Mouse (Mus musculus): ENCODE measurements around the gene Rsrc2.

DNA sequence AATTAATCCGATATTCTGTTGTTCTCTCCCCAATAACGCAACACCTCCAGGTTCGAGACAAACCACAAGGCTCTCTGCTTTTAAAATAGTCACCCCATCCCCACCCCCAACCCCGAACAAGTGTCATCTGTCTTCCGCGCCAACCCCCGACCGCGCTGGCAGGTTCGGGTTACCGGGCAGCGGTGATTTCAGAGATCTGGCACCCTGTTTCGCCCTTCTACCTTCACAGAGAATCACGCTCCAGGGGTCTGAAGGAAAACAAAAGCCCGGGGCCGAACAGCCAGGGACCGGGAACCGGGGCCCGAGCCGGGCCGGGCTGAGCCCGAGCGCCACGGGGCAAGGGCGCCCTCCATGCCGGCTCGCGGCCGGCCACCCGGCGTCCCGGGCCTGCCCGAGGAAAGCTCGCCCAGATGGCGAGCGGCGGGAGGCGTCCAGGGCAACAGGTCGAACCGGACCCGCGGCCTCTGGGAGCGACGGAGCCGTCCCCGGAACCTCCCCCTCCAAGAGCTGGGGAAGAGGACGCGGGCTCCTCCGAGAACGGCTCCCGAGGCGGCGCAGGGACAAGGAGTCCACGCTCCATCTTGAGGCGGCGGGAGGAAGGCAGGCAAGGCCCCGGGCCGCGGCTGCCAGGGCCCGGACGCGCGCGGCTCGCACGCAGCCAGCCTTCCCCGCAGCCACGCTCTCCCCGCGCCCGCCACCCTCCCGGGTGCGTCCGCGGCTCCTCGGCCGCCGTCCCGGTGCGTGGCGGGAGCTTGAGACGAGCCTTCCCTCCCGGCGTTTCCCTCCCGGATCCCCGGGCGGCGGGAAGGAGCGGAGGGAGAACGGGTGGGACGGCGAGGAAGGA, 65.6 kb downstream of the Rsrc2 start:
- TF ChIP-seq POLR2A (IDR thresholded peaks at IDR 0.05; ENCODE audit: control insufficient read depth in 1 of 2, insufficient read depth in 1 of 2, low read depth in 1 of 2, low read length in 2 of 2, poor library complexity in 1 of 2) (no peak), CTCF (IDR thresholded peaks at IDR 0.05 in 2 of 3, conservative IDR thresholded peaks at IDR 0.05 in 1 of 3; ENCODE audit: control insufficient read depth in 1 of 3, insufficient read depth in 1 of 3, low read depth in 2 of 3, low read length in 3 of 3, poor library complexity in 1 of 3, severe bottlenecking in 1 of 3) (no peak), USF1 (IDR thresholded peaks at IDR 0.05; ENCODE audit: low read depth, low read length) (no peak), UBTF (IDR thresholded peaks at IDR 0.05; ENCODE audit: borderline replicate concordance, insufficient read depth, low read depth, low read length) (peak; percentile 65; the same call in 1 of the 2 replicates), TBP (IDR thresholded peaks at IDR 0.05; ENCODE audit: low read depth, low read length) (no peak; the same call in 1 of the 2 replicates), NRF1 (IDR thresholded peaks at IDR 0.05; ENCODE audit: insufficient read depth, low read depth, low read length, poor library complexity, severe bottlenecking) (no peak), EP300 (IDR thresholded peaks at IDR 0.05; ENCODE audit: low read depth in 1 of 2, low read length in 2 of 2) (no peak), GATA1 (IDR thresholded peaks at IDR 0.05; ENCODE audit: low read depth, low read length) (no peak), ZMIZ1 (IDR thresholded peaks at IDR 0.05; ENCODE audit: low read depth, low read length) (no peak)
